Mouse (Mus musculus): ENCODE results near the gene Mthfd1l.
"Not testable (repeated sequence)": the region's sequence is repeated elsewhere in the genome, so short reads cannot be mapped to it uniquely, and the experiment has no call there.

The Mthfd1l gene

DNA sequence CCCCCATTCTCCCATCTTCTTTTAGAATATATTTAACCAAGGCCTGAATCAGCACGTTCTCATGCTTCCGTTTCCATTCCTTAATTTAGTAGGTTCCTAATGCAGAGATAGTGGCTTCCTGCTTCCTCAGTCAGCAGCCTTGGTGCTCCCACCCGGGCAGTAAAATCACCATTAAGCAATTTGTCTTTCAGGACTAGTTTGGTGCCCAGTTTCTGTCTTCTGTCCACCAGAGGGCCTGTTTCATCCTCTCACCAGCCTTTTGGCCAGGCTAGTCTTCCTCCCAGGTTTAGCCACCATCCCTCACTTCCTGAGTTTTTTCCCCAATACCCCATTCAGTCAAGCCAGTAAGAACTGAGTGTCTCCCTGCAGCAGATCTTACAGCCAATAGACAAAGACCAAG is 64.1 kb downstream of the Mthfd1l start:
- DNase-seq (ENCODE audit: extremely low read depth, low read depth, low spot score) = no peak

DNA sequence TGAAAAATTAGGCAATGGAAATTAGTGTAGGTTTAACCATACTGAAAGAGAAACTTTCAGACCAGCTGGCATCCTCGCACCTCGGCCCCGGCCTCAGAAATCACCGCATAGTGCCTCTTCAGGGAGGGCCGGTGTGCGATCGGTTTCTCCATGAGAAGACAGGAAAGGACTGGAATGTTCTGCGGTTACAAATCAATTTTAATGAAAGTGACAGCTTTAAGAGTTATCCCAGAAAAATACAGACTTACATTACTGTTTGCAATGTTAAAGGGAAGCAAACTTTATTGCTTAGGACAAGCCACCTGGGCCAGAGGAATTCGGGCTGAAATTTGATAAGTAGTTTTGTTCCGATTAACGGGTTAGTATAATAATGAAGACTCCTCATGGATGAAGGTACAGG is 65.7 kb downstream of the Mthfd1l start:
- no peak for DNase-seq (ENCODE audit: extremely low read depth, low read depth, low spot score)

DNA sequence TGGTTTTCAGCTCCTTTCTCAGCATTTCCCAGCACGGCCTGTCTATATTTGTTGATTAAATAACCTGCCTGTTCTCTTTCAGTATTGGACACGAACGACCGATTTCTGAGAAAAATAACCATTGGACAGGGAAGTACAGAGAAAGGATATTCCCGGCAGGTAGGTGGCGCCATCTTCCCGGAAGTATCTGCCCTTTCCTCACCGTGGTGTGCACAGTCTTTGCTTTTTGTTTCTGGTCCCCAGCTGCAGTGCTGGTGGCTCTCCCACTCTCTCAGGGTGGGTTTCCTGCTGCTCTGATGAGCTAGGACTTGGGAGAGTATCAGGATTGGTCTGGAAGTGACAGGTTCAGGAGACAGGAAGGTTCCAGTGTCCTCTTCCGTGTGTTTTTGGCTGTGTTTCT is 68.8 kb downstream of the Mthfd1l start:
- DNase-seq (ENCODE audit: extremely low read depth, low read depth, low spot score) = no peak

DNA sequence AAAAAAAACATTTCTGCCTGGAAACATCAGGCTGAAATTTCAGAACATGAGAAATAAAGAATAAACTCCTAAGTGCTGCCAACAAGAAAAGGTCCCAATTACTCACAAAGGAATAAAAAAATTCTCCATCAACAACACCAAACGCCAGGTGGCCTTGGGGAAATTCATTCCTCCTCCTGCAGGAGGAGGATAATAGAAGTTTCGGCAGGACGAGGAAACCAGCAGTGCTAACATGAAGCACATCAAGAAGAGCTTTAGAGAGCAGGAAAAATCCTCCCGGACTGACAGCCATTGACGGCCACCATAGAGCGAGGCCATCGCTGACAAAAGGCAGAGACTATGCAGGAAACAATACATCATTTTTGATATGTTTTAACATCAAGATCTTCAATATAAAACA is 71.5 kb downstream of the Mthfd1l start:
- no peak for DNase-seq (ENCODE audit: extremely low read depth, low read depth, low spot score)

DNA sequence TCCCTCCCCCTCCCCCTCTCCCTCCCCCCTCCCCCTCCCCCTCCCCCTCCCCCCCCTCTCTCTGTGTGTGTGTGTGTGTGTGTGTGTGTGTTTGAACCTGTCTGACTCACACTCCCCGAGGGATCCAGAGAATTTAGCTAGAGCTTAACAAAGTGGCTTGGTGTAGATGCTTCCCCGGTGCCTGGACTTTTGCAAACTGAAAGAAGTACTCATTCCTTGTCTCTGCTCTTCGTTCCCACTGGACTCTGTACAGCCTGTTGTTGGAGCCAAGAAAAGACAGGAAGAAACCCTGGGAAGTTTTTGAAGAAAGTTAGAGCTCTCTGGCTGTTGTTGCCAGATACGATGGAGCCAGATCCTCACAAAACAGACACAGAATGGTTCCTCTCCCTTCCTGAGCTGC is 73.6 kb downstream of the Mthfd1l start:
- no peak for DNase-seq (ENCODE audit: extremely low read depth, low read depth, low spot score)

DNA sequence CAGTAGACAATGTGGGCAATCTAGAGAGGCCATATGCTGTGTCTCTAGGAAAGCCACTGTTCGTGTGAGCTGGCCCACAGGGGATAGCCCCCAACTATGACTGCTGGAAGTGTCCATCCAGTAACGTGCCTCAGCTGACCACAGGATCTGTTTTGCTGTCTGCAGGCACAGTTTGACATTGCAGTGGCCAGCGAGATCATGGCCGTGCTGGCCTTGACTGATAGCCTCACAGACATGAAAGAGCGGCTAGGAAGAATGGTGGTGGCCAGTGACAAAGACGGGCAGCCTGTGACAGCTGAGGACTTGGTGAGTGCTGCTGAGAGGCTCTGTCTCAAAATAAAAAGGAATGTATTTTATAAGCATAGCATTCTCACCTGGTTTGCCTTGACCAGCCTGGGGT is 74.7 kb downstream of the Mthfd1l start:
- no peak for DNase-seq (ENCODE audit: extremely low read depth, low read depth, low spot score)

DNA sequence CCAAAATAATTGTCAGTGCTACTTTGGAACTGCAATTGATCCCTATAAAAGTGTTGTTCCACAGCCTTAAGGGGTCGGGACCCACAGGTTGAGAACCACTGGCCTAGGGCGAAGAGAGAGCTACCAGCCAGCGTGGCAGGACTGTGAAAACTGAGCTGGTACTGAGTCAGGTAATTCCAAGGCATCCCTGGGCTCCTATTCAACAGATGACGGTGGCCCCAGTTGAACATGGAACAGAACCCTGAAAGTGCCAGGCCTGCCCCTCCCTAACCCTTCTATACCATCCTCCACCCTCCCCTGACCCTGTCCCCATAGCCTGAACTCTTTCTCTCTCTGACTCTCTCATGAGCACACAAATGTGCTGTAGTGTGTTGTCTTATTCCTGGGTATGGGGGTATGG is 77.3 kb downstream of the Mthfd1l start:
- no peak for DNase-seq (ENCODE audit: extremely low read depth, low read depth, low spot score)

DNA sequence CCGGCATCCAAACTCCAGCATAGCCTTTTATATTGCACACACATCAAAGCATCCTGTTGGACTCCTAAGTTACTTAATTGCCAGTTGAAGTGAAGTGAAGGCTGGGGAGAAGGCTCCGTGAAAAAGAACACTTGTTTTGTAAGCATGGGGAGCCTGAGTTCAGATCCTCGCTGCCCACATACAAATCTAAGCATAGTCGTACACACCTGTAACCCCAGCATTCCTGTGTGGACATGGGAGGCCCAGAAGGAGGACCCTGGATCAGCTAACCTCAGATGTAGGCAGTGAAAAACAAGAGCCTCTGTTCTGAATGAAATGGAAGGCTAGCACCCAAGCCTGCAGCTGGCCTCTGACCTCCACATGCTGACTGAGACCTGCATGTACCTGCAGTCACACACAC is 79.8 kb downstream of the Mthfd1l start:
- DNase-seq (ENCODE audit: extremely low read depth, low read depth, low spot score) = no peak

DNA sequence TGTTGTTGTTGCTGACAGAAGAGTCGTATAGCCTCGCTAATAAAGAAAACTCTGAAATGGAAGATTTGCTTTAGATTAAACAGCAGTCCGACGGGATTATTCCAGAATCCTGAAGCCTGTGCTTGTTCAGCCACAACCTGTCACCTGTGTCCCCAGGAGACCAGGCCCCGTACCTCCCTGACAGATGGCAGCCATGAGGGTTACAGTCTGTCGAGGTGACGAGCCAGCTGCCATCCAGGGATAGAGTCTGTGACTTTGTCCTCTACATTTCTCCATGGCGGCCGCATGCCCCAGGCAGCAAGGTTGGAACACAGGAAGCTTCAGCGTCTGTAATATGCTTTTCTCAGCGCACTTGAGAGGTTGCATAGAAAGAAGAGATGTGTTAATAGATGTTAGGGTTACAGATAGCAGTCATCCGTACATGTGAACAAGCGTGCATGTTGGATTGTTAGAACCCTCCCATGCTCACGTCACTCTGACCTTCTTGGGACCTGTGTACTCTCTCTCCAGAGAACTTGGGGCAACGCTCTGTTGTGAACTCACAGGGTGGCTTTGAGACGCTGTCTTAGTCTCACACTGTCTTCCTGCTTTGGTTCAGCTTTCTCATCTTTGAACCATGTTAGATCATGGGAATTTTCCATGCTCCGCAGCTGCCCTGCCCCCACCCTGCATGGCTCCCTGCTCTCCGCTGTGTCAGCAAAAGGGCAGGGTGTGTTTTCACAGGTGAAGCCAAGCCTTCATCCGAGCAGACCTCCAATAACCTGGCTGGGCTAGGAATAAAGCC is 80.6 kb downstream of the Mthfd1l start:
- no peak for DNase-seq (ENCODE audit: extremely low read depth, low read depth, low spot score)

DNA sequence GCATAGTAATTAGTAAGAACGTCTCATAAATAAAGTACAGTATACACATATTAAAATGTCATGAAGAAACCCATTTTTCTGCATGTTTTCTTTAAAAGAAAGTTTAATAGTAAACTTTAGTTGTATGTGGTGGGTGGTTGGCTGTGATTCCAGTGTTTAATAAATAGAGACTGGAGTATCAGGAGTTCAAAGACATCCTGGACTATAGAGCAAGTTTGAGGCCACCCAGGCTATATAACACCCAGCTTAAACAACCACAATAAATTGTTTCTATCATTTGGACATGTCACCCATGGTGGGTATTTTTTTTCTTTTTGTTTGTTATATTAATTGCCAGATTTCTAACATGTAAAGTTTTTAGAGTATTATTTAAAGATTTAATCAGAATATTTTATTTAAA is 81.7 kb downstream of the Mthfd1l start:
- no peak for DNase-seq (ENCODE audit: extremely low read depth, low read depth, low spot score)

DNA sequence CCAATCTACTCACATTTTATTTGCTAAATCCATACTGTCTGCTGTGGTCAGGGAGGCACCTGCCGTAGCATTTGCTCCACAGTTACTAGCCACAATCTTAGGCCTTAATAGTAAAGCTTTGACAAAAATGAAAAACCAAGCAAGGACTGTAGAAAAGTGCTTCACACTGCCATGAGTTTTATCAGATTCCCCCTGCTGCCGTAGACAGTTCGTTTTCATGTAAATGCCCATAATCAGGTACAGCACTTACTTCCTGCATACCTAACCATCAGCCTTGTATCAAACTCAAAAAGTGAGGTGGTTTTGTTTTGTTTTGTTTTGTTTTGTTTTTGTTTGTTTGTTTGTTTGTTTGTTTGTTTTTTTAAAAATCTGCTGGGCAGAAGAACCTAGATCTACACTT is 84.5 kb downstream of the Mthfd1l start:
- no peak for DNase-seq (ENCODE audit: extremely low read depth, low read depth, low spot score)

DNA sequence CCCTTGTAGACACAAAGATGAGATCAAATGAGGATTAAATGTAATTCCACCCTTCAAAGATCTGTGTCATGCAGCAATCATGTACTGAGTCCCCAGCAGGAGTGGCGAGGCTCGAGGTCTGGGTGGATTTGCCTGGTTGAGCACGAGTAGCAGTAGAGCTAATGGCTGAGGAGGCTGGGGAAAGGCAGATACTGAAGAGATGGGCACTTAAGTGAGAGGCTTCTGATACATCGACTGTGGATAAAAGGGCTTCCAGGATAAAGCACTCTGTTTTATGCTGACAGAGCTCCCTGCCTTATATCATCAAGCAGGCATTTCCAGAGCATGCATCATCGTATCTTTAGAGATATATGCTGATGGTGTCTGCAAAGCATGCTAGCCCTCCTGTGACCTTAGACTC is 84.9 kb downstream of the Mthfd1l start:
- DNase-seq (ENCODE audit: extremely low read depth, low read depth, low spot score) = no peak

DNA sequence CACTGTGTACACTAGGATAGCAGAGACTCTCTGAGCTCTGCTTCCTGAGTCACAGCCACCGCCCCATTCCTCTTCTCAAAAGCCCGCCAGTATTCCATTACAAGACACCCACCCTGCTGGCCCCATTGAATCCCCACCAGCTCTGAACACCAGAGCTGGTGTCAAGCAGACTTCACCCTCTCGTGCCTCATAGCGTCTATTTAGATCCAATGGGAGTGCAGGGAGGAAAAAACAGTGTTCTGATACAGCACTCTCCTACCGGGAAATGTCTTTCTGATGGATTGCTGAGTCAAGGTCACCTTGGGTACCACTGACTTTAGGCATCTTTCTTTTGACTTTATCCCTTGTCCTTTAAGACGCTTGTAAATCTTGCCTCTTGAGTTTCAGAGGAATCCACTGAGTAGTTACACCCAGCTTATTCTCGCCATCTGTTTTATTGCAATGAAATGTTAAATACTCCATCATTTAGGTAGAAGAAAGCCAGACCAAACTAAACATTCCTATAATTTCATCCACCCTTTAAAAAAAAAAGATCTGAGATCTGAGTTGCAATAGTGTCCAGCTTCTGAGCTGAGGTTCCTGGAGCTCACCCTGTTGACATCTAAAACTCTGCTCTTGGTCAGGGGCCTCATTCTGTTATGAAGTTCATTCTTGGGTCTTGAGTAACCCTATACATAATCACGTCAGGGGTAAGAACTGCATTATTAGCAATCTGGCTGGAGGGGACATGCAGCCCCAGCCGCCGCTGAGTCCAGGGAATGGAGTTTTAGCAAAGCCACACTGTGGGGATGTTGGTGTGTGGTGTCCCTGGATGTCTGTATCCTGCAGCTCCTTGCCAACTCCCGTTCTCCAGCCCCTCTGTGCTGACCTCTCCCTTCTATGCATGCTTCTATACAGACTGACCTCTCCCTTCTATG is 88.4 kb downstream of the Mthfd1l start:
- no peak for DNase-seq (ENCODE audit: extremely low read depth, low read depth, low spot score)

DNA sequence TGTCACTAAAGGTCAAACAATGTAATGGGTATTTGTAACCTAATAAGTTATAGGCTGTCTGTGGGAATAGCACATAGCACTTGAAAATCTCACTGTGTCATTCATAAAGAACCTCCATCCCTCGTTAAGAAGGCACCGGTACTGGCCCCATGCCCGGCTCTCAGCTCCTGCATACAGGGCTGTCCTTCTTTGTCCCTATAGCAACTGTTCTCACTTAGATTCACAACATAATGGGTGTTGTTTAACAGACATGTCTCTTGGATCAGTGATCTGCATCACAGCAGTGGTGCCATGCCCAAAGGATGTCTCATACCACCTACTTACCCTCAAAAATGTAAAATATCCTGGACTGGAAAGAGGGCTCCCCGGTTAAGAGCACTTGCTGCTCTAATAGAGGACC is 90.6 kb downstream of the Mthfd1l start:
- no peak for DNase-seq (ENCODE audit: extremely low read depth, low read depth, low spot score)

DNA sequence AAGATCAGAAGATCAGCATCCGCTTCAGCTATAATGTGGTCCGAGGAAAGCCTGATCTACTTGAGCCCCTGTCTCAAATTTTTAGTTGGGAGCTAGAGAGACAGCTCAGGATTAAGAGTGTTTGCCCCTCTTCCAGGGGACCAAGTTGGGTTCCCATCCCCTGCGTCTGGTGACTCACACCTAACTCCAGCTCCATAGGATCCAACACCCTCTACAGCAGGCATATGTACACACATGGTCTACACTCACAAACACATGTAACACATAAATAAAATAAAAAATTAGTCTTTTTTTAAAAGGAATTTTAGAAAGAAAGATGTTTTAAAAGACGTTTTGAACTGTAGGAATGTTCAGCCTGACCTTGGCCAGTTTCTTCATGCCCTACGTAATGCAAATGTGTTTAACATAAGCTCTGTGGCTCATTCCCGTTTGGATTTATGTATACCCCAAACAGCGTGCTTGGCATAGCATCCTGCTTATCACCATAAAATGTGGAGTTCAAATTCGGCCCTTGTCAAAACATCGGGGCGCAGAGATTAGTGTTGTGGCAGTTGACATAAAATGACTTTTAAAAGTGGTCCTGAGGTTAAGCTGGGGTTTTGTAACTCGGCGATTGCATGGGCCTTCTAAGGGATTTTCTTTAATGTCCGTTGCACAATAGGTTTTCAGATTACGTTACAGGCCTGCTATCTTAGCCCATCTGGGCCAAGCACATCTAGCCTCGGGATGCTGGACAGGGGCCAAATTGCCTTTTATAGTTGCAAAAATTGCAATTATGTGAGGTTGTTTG is 92.6 kb downstream of the Mthfd1l start:
- peak; percentile 61 for DNase-seq (ENCODE audit: extremely low read depth, low read depth, low spot score)

DNA sequence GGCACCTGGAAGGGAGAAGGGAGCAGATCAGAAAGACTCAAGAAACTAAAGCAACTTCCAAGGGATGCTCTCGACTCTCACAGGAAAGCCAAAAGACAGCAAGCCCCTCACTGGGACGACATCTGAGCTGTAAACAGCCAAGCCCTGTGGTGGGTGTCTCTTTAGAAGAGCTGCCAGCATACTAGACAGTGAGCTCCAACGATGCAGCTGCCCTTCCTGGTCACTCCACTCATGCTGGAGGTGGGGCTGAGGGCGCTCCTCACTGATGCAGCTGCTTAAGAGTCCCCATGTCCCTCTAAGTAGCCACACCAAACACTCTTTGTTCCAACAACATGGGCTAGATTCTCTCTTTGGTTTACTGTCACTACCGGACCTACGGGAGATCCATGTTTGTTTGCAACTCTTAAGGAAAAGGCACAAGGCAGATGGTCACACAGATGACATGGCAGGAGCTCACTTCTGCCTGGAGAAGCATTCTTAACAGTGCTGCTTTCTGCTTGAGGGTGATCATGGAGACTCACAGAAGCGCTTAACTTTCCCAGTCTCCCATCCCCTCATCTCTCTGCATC is 96.4 kb downstream of the Mthfd1l start:
- no peak for DNase-seq (ENCODE audit: extremely low read depth, low read depth, low spot score)

DNA sequence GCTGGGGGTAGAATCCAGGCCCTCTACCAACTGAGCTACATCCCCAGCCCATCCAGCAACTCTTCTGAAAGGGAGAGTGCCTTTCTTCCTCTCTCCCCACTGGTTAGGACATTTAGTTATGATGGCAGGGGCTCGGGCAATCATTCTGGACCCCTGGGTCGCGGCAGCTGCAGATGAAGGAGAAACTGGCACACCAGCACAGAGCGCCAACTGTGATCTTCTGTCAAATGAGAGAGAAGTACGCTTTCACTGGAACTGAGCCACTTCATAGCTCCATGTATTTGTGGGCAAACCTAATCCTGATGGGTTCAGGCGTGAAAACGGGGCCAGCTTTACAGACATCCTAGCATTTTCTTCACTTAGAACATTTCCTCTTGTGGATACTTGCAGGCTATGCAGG is 97.1 kb downstream of the Mthfd1l start:
- no peak for DNase-seq (ENCODE audit: extremely low read depth, low read depth, low spot score)

DNA sequence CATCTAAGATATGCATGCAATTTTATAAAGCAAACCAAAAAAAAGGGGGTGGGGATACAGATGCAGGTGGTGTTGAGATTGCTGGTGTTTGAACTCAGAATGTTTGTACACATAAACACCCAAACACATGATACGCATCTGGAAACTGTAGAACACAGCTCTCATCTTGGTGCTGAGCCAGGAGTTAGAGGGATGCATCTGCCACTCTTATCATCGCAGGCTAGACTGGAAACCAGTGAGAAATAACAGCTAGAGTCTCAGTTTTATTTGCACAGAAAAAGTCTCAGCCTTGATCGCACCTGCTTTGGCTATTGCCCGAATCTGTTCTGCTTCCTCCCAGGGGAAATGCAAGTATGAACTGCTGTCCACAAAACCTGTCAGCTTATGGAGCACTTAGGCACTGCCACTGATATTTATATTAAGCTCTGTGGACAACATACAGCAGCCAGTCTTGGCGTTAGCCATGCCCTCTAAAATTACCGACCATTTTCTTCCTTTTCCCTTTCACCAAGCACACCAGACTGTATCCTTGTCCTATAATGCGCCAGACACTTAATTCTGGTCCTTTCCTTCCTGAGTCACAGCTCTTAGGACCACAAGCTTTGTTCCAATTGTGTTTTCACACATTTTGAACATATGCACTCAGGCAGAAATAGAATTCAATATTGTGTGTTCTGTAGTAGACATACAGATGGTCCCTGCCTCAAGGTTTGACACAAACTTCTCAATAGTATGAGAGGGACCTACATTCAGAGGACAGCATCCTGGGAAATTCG is 98.3 kb downstream of the Mthfd1l start:
- DNase-seq (ENCODE audit: extremely low read depth, low read depth, low spot score) = no peak

DNA sequence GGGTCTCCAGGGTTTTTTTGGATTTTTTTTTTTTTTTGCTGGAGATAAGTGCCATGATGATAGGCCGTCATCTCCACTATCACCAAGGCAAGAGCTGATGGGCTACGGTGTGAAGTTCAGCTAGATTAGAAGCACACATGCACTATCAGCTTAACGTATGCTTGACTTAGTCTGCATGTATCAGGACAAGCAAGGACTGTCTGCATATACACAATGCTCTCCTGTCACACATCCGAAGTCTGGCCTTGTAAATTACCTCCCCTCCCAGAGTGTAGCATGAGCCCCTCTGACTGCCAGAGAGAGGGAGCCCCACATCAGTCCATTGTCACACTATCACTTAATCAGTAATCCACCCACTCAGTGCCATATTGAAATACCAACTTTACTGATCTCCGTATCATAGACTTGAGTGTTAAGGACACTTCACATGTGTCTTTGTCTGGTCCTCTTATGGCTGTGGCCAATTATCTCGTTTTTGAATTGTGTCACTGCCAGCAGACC is 99.0 kb downstream of the Mthfd1l start:
- DNase-seq (ENCODE audit: extremely low read depth, low read depth, low spot score) = no peak

DNA sequence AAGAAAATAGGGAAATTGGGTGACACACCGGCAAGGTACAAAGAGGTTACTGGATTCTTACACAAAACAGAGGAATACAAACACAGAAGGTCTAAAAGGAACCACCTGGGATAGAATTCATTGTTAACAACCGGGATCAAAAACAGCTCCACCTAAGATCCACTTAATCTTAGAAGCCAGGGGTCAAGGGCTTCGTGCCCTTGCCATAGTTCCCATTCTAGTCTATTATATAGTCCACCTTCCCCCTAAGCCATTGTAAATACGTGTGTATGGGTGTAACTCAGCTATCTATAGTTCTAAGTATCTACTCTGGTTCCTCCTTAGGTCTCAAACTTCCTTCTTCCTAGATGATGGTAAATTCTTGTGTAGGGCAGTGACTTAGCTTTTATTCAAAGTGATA is 99.6 kb downstream of the Mthfd1l start:
- DNase-seq (ENCODE audit: extremely low read depth, low read depth, low spot score) = not testable (repeated sequence)
